Mouse (Mus musculus) brain, embryonic 14.5 days (tissue): Measurements from ENCODE around the gene Arid5b. TPM values are rescaled to one million over a fixed set of nuclear protein-coding genes. Genes with fewer than 3 reads are reported as not detected.

ENCODE experiments used
- DNase-seq: peaks from one replicate; pipeline ENCODE4 v3.0.0-alpha.2; 2011; ENCODE audit warnings: low read depth
- CTCF ChIP-seq: fragments of 200-500 bp; IDR thresholded peaks from 2 replicates; pipeline ENCODE4 v1.5.1; 2012; ENCODE audit warnings: inconsistent platforms, mild to moderate bottlenecking, moderate library complexity, borderline replicate concordance; ENCODE audit not compliant: insufficient read depth, insufficient read length; ENCODE audit errors: extremely low read depth
- POLR2A ChIP-seq: fragments of 200-500 bp; IDR thresholded peaks from 2 replicates; pipeline ENCODE4 v1.6.1; 2012; ENCODE audit warnings: mild to moderate bottlenecking, inconsistent platforms, borderline replicate concordance; ENCODE audit not compliant: poor library complexity, insufficient read depth, insufficient read length, severe bottlenecking; ENCODE audit errors: extremely low read depth
- polyA plus RNA-seq: library from polyadenylated mRNA; depleted of rRNA; stranded (reverse); fragments of >200 nt; gene quantifications from 2 replicates; pipeline ENCODE4 v1.2.3, GENCODE M21; 2012

Arid5b gene
- polyA plus RNA-seq, 1 experiment: 11.2 TPM

GRCm38 (mm10) chr10:68090544-68090943 is 188.0 kb downstream of the Arid5b start:
- TF ChIP-seq POLR2A (no peak), CTCF (no peak)
- DNase-seq: no peak

DNA sequence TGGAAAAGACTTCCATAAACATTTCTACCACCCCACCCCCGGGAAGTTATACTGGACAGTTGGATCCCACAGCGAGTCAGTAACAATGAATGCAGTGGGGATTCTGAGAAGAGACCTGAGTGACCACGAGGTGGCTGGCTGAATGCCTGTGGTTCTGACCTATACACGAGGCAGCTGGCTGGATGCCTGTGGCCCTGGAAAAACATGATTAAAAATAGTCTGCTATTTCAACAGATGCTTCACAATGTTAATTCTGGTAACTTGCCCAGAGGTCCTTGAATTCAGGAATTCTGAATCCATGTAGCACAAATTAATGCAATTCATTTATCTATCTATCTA is 188.4 kb downstream of the Arid5b start:
- peak; percentile 16 for DNase-seq
- TF ChIP-seq POLR2A (no peak), CTCF (no peak)

DNA sequence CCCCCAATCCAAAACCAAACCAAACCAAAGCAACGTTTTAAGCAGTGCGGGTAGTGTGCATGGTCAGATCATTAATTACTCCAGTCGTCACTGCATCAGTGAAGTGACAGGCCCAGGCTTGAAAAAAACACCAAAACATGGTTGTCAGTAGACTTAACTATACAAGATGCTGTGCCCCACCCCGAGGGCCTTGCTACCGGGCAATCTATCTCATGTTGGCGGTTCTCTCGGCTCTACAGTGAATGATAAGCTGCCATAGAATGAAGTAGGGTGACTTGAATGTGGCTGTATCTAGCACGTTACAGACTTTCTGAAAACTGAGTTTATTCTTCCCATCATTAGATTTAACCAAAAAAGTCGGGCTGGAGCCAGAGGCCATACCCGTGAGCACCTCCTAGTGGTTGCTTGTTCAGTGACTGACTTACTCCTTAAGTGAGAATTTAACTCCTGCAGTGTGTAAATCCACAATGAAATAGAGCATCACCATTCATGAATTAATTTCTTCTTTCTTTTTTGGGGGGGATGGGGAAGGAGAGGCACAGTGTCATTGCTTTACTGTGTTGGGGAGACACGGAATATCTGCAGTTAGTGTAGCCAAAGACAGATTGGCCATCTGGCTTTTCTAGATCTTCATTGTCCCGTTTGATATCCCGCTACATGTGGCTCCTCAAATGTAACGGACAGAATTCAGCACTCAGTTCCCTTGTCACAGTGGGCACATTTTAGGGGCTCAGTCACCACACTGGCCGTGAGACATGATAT is 188.9 kb downstream of the Arid5b start:
- peak; percentile 41; the same call in 1 of the 2 replicates for TF ChIP-seq CTCF
- no peak for TF ChIP-seq POLR2A
- peak; percentile 19 for DNase-seq

GRCm38 (mm10) chr10:68087722-68088121 is 190.8 kb downstream of the Arid5b start:
- no peak for TF ChIP-seq POLR2A
- TF ChIP-seq CTCF: no peak
- no peak for DNase-seq

DNA sequence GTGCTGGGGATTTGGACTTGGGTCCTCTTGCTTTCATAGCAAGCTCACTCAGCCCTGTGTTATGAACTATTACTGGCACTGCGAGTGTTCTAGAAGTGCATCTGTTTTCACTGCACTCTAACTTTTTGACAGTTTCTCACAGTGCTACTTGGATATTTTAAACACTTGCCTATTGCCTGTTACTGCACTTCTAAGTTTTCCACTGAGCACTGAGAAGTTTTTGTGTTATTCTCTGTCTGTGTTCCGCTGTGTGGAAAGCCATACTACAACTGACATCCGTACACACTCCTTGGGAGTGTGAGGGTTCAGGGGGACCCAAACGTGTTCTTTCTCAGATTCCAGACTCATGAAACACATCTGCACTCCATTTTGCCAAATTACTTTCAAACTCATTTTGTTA is 191.6 kb downstream of the Arid5b start:
- TF ChIP-seq POLR2A: no peak
- no peak for DNase-seq

- TF ChIP-seq POLR2A: no peak
- TF ChIP-seq CTCF: no peak
- peak; percentile 3 for DNase-seq
Observed at GRCm38 (mm10) chr10:68085574-68085973, 193.0 kb downstream of the Arid5b start.

DNA sequence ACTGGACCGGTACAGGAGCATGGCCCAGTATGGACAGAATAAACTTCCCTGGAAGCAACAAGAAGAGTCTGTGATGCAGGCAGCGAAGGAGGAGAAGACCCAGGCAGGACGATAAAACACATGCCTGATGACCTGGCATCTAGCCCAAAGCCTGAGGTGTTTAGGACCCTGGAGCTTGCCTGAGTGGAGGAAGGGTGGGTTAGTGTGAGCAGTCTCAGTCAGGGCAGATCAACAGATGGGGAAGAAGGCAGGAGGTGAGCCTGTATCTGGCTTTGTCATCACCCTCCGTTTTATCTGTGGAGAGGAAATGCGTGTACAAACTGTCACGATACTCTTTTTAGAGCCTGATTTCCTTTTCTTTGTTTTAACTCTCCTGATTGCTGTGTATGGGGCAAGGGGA is 196.8 kb downstream of the Arid5b start:
- peak; percentile 23 for DNase-seq
- no peak for TF ChIP-seq POLR2A
- TF ChIP-seq CTCF: no peak

DNA sequence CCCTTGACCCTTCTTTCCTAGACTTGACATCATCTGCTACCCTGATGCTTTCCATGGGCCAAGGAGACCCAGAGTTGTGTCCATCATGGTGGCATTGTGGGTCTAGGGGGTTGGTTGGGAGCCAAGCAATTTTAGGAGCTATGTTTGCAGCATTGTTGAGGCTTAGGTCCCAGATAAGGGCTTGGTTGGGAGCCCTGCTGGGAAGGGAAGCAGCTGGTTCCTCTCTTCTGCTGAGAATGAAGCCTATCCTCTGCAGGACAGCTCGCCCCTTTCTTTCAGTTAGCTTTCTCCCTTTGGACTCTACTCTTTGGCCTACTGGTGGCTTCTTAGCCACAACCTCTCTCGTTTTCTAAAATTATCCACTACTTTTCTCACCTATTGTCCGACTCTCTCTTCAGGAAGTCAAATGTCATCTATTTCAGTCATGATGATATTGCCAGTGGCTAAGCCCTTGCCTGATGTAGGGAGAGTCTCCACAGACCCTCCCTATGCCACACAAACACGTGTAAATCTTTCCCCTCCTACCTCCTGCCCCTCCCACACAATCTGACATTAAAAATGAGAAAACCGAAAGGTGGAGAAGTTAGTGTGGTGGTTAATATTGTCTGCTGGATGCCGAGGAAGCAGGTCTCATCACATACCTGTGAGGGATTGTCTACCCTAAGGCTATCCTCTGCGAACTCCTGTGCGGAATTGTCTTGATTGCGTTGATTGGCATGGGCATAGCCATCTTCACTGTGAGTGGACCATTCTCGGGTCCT is 198.4 kb downstream of the Arid5b start:
- DNase-seq: no peak
- TF ChIP-seq CTCF (no peak), POLR2A (no peak)

GRCm38 (mm10) chr10:68078708-68079107 is 199.8 kb downstream of the Arid5b start:
- DNase-seq: no peak
- no peak for TF ChIP-seq CTCF

- no peak for DNase-seq
- TF ChIP-seq POLR2A (no peak), CTCF (no peak)
Observed at GRCm38 (mm10) chr10:68075181-68075580, 203.4 kb downstream of the Arid5b start.

DNA sequence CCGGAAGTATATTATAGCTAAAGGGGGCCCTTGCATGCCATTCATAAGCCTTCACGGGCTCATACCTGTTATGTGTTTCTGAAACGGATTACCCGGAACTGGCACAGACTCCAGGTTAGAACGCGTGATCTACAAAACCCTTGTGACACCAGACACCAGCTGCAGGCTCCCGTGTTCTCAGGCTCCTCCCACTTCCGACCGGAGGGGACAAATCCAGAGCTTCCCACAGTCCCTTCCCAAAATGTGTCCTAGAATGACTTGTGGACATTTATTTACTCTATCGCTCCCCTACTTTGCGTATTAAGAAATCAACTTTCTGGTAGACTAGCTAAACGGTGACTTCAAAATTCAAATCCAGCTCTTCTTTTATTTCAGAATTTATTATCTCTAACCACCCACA is 204.2 kb downstream of the Arid5b start:
- DNase-seq: no peak
- TF ChIP-seq CTCF: no peak
- TF ChIP-seq POLR2A: no peak

DNA sequence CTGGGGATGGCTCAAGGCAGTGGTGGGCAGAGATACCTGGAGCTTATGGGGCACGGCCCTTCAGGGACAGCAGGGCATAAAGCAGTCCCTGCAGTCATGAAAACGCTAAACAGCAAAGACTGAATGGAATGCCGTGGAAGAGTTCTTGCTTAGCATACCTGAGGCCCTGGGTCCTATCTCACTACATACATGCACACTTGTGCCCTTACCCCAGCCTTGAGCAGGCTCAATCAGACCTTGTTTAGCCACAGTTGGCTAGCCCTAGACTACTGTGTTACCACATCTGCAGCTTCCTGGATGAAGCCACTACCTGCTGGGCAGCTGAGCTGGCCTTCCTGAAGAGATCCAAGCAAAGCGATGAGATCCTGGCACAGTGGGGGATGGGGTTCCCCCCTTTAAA is 205.9 kb downstream of the Arid5b start:
- no peak for DNase-seq
- no peak for TF ChIP-seq CTCF
- no peak for TF ChIP-seq POLR2A
